Mouse (Mus musculus): ENCODE results near the gene Fam166b. TPM values are rescaled to one million over a fixed set of nuclear protein-coding genes. Genes with fewer than 3 reads are reported as not detected.

The Fam166b gene
- polyA plus RNA-seq, 1 experiment from 2014 or later = 0.10 TPM

DNA sequence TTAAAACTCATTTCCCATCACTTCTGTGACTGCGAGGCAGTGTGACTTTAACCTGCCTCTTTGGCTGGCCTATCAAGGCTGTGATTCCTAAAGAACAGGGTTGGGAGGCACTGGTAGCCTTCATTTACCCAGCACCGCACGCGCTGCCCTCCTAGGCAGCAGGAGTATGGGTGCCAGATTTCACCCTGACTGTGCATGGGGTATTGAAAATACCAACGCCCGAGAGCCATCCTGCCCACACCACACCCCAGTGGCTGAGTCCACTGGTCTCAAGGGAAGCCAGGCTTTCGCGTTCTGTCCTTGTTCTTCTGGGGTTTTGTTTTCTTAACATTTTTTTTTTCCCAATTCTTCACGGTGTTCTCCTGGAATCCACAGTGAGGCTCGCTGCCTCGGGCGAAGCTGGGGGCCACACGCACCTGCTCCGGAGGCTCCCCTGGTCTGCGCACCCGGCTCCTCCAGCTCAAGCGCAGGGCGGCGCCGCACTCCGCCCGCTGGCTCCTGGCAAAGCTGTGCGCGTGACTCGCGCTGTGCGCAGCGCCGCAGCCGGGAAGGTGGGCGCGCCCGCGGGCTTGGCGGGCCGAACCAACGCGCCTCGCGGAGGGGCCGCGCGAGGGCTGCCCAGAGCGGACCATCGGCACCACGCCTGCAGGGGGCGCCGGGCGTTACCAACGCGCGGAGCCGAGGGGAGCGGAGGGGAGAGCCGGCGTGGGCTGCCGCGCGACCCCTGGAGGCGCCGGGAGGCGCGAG lies 47.4 kb downstream of the Fam166b start, which contains the start of gene Rusc2:
TSS of gene Rusc2 (plus strand) at position 572 of the 747 bp plus-strand sequence.
- H3K27ac ChIP-seq = peak within 1 kb of the TSS; percentile 87
- peaks cover 31% of the 10 kb centered on the region for H3K27me3 ChIP-seq (ENCODE audit: poor library complexity, severe bottlenecking)
- H3K4me1 ChIP-seq = peaks cover 21% of the 10 kb centered on the region
- no peaks in the 10 kb centered on the region for H3K9me3 ChIP-seq
- peak within 1 kb of the TSS; percentile 80 for H3K4me3 ChIP-seq
- peak; percentile 73 for DNase-seq (ENCODE audit: extremely low spot score, low spot score)
- WGBS = 1% methylated on average over 63 of the region's 63 CpGs
- H3K36me3 ChIP-seq (replicated peaks) = no peaks in the 10 kb centered on the region

DNA sequence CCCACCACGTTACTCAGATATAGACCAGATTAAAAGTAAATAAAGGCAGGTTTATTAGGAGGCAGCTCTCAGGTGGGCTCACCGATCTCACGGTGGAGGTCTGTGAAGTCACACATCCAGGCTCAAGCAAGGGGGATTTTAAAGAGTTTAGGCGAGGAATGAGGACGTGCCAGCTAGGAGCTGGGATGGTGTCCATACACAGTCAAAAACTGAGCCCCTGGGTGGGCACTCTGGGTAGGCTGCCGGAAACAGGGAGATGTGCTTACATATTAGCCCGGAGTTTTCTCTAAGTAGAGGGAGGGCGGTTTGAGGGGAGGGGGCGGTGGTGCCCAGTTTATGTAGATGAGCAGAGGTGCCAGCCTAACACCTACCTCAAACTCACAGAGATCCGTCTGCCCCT lies 48.0 kb downstream of the Fam166b start:
- Histone ChIP-seq H3K4me3 (peak overlapping the region; percentile 80), H3K27me3 (ENCODE audit: poor library complexity, severe bottlenecking) (peaks cover 31% of the 10 kb centered on the region), H3K4me1 (peaks cover 21% of the 10 kb centered on the region), H3K36me3 (replicated peaks) (no peaks in the 10 kb centered on the region), H3K9me3 (no peaks in the 10 kb centered on the region), H3K27ac (no peak overlapping the region)
- DNase-seq (ENCODE audit: extremely low spot score, low spot score) = no peak
- 63% methylated on average over 10 of the region's 10 CpGs for WGBS

DNA sequence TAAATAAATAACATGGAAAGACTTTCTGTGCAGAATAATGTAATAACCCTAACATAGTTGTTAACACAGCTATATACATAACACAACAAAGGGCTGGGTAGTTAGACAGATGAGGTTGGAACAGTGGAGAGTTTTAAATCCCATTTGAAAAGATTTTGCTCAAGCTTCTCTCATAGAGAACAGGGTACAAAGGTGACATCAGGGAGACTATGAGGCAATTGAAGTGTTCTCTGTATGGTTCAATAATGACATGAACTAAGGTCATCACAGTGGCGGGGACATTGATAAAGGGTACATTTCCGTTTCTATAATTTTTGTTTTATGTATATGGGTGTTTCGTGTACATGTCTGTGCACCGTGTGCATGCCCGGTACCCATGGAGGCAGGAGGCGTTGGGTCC lies 49.3 kb downstream of the Fam166b start:
- H3K9me3 ChIP-seq = no peaks in the 10 kb centered on the region
- H3K4me3 ChIP-seq = no peak overlapping the region
- H3K27me3 ChIP-seq (ENCODE audit: poor library complexity, severe bottlenecking) = peaks cover 31% of the 10 kb centered on the region
- 94% methylated on average over 6 of the region's 6 CpGs for WGBS
- H3K27ac ChIP-seq = no peak overlapping the region
- no peaks in the 10 kb centered on the region for H3K36me3 ChIP-seq (replicated peaks)
- no peak for DNase-seq (ENCODE audit: extremely low spot score, low spot score)
- H3K4me1 ChIP-seq = peaks cover 21% of the 10 kb centered on the region

Other genes with a start within 250 kb of the Fam166b start
- 0.32 and 0.53 TPM in 2 replicates for gene Atp8b5, start 162.0 kb downstream of the Fam166b start, polyA plus RNA-seq (2016; fragmentation: Nextera tagmentation; extraction: Ambion mirVana)
- gene Rusc2, start 47.2 kb downstream of the Fam166b start, polyA plus RNA-seq (2016; fragmentation: Nextera tagmentation; extraction: Ambion mirVana) = 7.4 and 8.4 TPM in 2 replicates
- gene Tesk1, start 12.8 kb upstream of the Fam166b start, polyA plus RNA-seq (2016; fragmentation: Nextera tagmentation; extraction: Ambion mirVana) = 3.2 and 3.5 TPM in 2 replicates
- 2.3 and 2.4 TPM in 2 replicates for gene Cd72, start 25.5 kb upstream of the Fam166b start, polyA plus RNA-seq (2016; fragmentation: Nextera tagmentation; extraction: Ambion mirVana)
- not detected in 2 replicates for gene Sit1, start 54.6 kb upstream of the Fam166b start, polyA plus RNA-seq (2016; fragmentation: Nextera tagmentation; extraction: Ambion mirVana)
- gene Ccdc107, start 63.8 kb upstream of the Fam166b start, polyA plus RNA-seq (2016; fragmentation: Nextera tagmentation; extraction: Ambion mirVana) = 42.2 and 43.9 TPM in 2 replicates
- gene Arhgef39, start 70.6 kb upstream of the Fam166b start, polyA plus RNA-seq (2016; fragmentation: Nextera tagmentation; extraction: Ambion mirVana) = 54.6 and 56.7 TPM in 2 replicates
- gene Car9, start 77.8 kb upstream of the Fam166b start, polyA plus RNA-seq (2016; fragmentation: Nextera tagmentation; extraction: Ambion mirVana) = 0.60 and 1.1 TPM in 2 replicates
- 40.0 and 42.6 TPM in 2 replicates for gene Tpm2, start 94.6 kb upstream of the Fam166b start, polyA plus RNA-seq (2016; fragmentation: Nextera tagmentation; extraction: Ambion mirVana)
- 32.5 and 34.4 TPM in 2 replicates for gene Creb3, start 133.2 kb upstream of the Fam166b start, polyA plus RNA-seq (2016; fragmentation: Nextera tagmentation; extraction: Ambion mirVana)
- gene Tln1, start 133.6 kb upstream of the Fam166b start, polyA plus RNA-seq (2016; fragmentation: Nextera tagmentation; extraction: Ambion mirVana) = 42.5 and 43.0 TPM in 2 replicates
- 15.3 and 24.2 TPM in 2 replicates for gene Rgp1, start 149.6 kb upstream of the Fam166b start, polyA plus RNA-seq (2016; fragmentation: Nextera tagmentation; extraction: Ambion mirVana)
- gene Gba2, start 149.7 kb upstream of the Fam166b start, polyA plus RNA-seq (2016; fragmentation: Nextera tagmentation; extraction: Ambion mirVana) = 24.3 and 26.4 TPM in 2 replicates
- gene Msmp, start 155.4 kb upstream of the Fam166b start, polyA plus RNA-seq (2016; fragmentation: Nextera tagmentation; extraction: Ambion mirVana) = 0.97 TPM in 1 of 2 replicates, not detected in the other
- gene Npr2, start 202.8 kb upstream of the Fam166b start, polyA plus RNA-seq (2016; fragmentation: Nextera tagmentation; extraction: Ambion mirVana) = 5.4 and 6.2 TPM in 2 replicates
- gene Spag8, start 224.5 kb upstream of the Fam166b start, polyA plus RNA-seq (2016; fragmentation: Nextera tagmentation; extraction: Ambion mirVana) = 1.9 and 2.9 TPM in 2 replicates
- 66.0 and 69.7 TPM in 2 replicates for gene Hint2, start 227.3 kb upstream of the Fam166b start, polyA plus RNA-seq (2016; fragmentation: Nextera tagmentation; extraction: Ambion mirVana)
- 4.2 and 4.3 TPM in 2 replicates for gene Tmem8b, start 239.8 kb upstream of the Fam166b start, polyA plus RNA-seq (2016; fragmentation: Nextera tagmentation; extraction: Ambion mirVana)
- 1.6 and 1.7 TPM in 2 replicates for gene Fam221b, start 240.0 kb upstream of the Fam166b start, polyA plus RNA-seq (2016; fragmentation: Nextera tagmentation; extraction: Ambion mirVana)

Data from forebrain, embryonic 10.5 days (tissue).